Mouse (Mus musculus) liver, postnatal 0 days (tissue): ENCODE measurements at regions not wholly inside any gene's neighbourhood (a gene's known extent, or its start where the extent isn't known, plus 50 kb on each side); places are given as distances from the start of the nearest gene placed in this dataset.
"Not testable (repeated sequence)": the region's sequence is repeated elsewhere in the genome, so short reads cannot be mapped to it uniquely, and the experiment has no call there.

ENCODE experiments used
- ATAC-seq: fragments of 200-750 bp; cut with Nextera tagmentation; 2 replicates; pipeline ENCODE4 v1.8.0; 2017; ENCODE audit warnings: mild to moderate bottlenecking, moderate library complexity
- DNase-seq: peaks from one replicate; pipeline ENCODE4 v3.0.0-alpha.2; 2016
- H3K27ac ChIP-seq: fragments of 300-500 bp; sonication (generic); 2 replicates; pipeline ENCODE4 v1.5.1; 2014; ENCODE audit warnings: antibody characterized with exemption, moderate library complexity, mild to moderate bottlenecking, low read depth
- H3K27me3 ChIP-seq: fragments of 300-500 bp; sonication (generic); 2 replicates; pipeline ENCODE4 v1.6.1; 2014; ENCODE audit warnings: low read length, control low read depth, mixed read lengths; ENCODE audit not compliant: insufficient read depth
- H3K36me3 ChIP-seq: fragments of 300-500 bp; sonication (generic); replicated peaks from 2 replicates; pipeline ENCODE4 v1.6.1; 2014; ENCODE audit warnings: mild to moderate bottlenecking, control low read depth, low read length, moderate library complexity, mixed read lengths; ENCODE audit not compliant: insufficient read depth
- H3K4me1 ChIP-seq: fragments of 300-500 bp; sonication (generic); 2 replicates; pipeline ENCODE4 v1.6.1; 2014; ENCODE audit warnings: antibody characterized with exemption, mild to moderate bottlenecking, control low read depth; ENCODE audit not compliant: insufficient read depth
- H3K4me2 ChIP-seq: fragments of 300-500 bp; sonication (generic); 2 replicates; pipeline ENCODE4 v1.6.1; 2014; ENCODE audit warnings: low read depth, mild to moderate bottlenecking, low read length, moderate library complexity, mixed read lengths
- H3K4me3 ChIP-seq: fragments of 300-500 bp; sonication (generic); 2 replicates; pipeline ENCODE4 v1.5.1; 2014; ENCODE audit warnings: low read depth, low read length
- H3K9ac ChIP-seq: fragments of 300-500 bp; sonication (generic); replicated peaks from 2 replicates; pipeline ENCODE4 v1.6.1; 2014; ENCODE audit warnings: mild to moderate bottlenecking, moderate library complexity
- H3K9me3 ChIP-seq: fragments of 300-500 bp; sonication (generic); 2 replicates; pipeline ENCODE4 v1.6.1; 2016; ENCODE audit warnings: mild to moderate bottlenecking, control low read depth, low read length, mixed read lengths
- CTCF ChIP-seq: sonication (generic); IDR thresholded peaks from 2 replicates; pipeline ENCODE4 v1.5.1; 2016; ENCODE audit warnings: antibody characterized with exemption, low read depth
- EP300 ChIP-seq: IDR thresholded peaks from 2 replicates; pipeline ENCODE4 v1.6.1; 2016; ENCODE audit warnings: antibody characterized with exemption, low read depth, mild to moderate bottlenecking
- WGBS: fragments of 180-500 bp; shearing (Covaris S2); extraction: QIAGEN DNeasy Blood & Tissue Kit; methylation state at CpG from one replicate; pipeline ENCODE4 v1.1.7; 2014; ENCODE audit not compliant: insufficient replicate concordance; 5-methylcytosine and 5-hydroxymethylcytosine counted together

DNA sequence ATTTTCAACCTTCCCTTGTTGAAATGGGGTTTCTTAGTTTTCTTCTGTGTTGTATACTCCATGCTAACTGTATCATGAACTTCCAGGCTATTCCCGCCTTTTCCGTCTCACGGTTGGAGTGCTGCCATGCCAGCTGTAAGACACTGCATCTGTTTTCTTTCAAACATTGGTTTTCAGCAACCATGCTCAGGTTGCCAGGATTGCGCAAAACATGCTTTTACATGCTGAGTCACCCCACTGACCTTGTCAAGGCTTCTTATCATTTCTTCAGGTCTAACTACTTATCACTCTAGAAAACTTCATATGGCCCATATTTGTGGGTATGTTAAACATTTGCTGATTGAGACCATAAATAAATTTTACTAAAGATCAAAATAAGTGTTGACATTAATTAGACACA, 551.2 kb downstream of the Tlr4 start:
- ATAC-seq (no peak), DNase-seq (no peak)
- Histone ChIP-seq H3K9me3 (no peaks in the 10 kb centered on the region), H3K9ac (no peak overlapping the region), H3K27ac (no peak overlapping the region), H3K4me1 (no peaks in the 10 kb centered on the region), H3K4me2 (no peak overlapping the region), H3K27me3 (no peaks in the 10 kb centered on the region), H3K4me3 (no peak overlapping the region), H3K36me3 (no peaks in the 10 kb centered on the region)
- 84% methylated on average over 4 of the region's 4 CpGs for WGBS
- TF ChIP-seq CTCF, result no peak
- TF ChIP-seq EP300, result no peak

DNA sequence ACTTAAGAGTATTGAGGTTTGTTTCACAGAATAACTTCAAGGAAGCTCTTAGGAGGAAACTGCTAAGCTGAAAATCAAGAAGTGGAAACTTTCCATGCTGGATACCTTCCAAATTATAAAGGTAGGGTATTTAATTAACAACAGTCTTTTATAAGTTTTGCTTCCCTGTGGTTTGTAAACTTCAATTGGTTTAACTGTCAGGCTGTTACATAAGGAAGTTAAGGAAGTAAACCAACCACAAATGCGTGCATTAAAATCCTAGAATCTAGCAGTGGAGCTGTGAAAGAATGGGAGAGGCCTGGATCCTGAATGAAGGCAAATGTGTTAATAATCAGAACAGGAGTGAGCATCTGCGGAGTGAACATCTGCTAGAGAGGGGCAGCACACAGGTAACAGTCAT, 560.5 kb downstream of the Tlr4 start:
- no peak for DNase-seq

GRCm38 (mm10) chr4:67402977-67403376, 575.6 kb downstream of the Tlr4 start:
- Histone ChIP-seq H3K9me3 (no peaks in the 10 kb centered on the region), H3K4me1 (no peaks in the 10 kb centered on the region), H3K27me3 (no peaks in the 10 kb centered on the region), H3K4me3 (no peak overlapping the region), H3K27ac (no peak overlapping the region), H3K9ac (no peak overlapping the region), H3K36me3 (no peaks in the 10 kb centered on the region), H3K4me2 (no peak overlapping the region)
- TF ChIP-seq CTCF (no peak), EP300 (no peak)
- ATAC-seq (no peak), DNase-seq (no peak)
- WGBS, result 76% methylated on average over 4 of the region's 4 CpGs

More for the DNA sequence above, 560.5 kb downstream of the Tlr4 start:
- Histone ChIP-seq H3K4me1 (no peaks in the 10 kb centered on the region), H3K36me3 (no peaks in the 10 kb centered on the region), H3K4me3 (no peak overlapping the region), H3K9ac (no peak overlapping the region), H3K27ac (no peak overlapping the region), H3K9me3 (no peaks in the 10 kb centered on the region), H3K27me3 (no peaks in the 10 kb centered on the region), H3K4me2 (no peak overlapping the region)
- ATAC-seq, result no peak
- TF ChIP-seq CTCF, result no peak
- no peak for TF ChIP-seq EP300
- WGBS, result 61% methylated on average over 2 of the region's 2 CpGs

- H3K36me3 ChIP-seq, result no peaks in the 10 kb centered on the region
Measured at GRCm38 (mm10) chr4:67424064-67424463, 596.7 kb downstream of the Tlr4 start.

DNA sequence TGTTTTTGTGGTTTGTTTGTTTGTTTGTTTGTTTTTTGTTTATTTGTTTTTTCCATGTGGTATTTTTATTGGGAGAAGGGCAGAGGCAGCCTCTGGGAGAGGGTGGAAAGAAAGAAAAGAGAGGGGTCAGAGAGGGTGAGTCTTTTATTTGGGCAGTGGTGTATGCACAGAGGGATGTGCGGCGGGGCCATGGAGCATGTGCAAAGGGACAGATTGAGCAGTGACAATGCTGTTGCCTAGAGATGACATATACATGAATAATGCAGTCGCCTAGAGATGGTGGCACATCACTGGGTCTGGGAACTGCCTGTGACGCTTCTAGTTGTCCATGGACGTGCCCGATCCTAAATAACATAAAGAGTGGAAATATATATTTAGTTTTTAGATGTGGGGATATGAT, 598.3 kb downstream of the Tlr4 start:
- Histone ChIP-seq H3K4me1 (no peaks in the 10 kb centered on the region), H3K4me3 (no peak overlapping the region), H3K27me3 (no peaks in the 10 kb centered on the region), H3K9me3 (no peaks in the 10 kb centered on the region), H3K4me2 (no peak overlapping the region), H3K36me3 (no peaks in the 10 kb centered on the region), H3K27ac (no peak overlapping the region), H3K9ac (no peak overlapping the region)
- WGBS, result 80% methylated on average over 6 of the region's 6 CpGs
- ATAC-seq (no peak), DNase-seq (no peak)
- TF ChIP-seq EP300, result no peak
- no peak for TF ChIP-seq CTCF

More at GRCm38 (mm10) chr4:67424064-67424463, 596.7 kb downstream of the Tlr4 start:
- Histone ChIP-seq H3K4me1 (no peaks in the 10 kb centered on the region), H3K27me3 (no peaks in the 10 kb centered on the region), H3K9me3 (no peaks in the 10 kb centered on the region), H3K27ac (no peak overlapping the region), H3K9ac (no peak overlapping the region), H3K4me2 (no peak overlapping the region), H3K4me3 (no peak overlapping the region)
- no peak for TF ChIP-seq EP300
- TF ChIP-seq CTCF, result no peak
- DNase-seq, result no peak
- no peak for ATAC-seq
- WGBS, result 74% methylated on average over 1 of the region's 1 CpGs

DNA sequence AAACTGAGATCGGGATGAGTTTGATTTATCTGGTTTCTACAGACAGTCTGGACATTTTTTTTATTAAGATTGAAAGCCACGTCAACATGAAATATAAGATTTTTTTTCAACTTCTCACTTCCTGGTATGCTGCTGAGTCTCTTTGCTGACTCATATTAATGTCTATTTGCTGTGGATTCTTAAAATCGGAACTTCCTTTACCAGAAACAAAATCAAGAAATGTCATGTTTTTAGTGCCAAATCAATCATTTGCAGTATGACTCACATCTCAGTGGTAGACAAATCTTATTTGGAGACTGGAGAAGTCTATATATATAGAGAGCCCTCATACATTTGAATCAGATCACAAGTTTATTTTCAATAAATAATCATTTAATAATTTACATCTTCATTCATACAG, 620.5 kb downstream of the Tlr4 start:
- H3K27ac ChIP-seq, result no peak overlapping the region
- no peak for ATAC-seq
- WGBS, result 62% methylated on average over 3 of the region's 3 CpGs
- H3K4me3 ChIP-seq, result no peak overlapping the region
- H3K4me1 ChIP-seq, result no peaks in the 10 kb centered on the region
- H3K27me3 ChIP-seq, result no peaks in the 10 kb centered on the region
- no peaks in the 10 kb centered on the region for H3K9me3 ChIP-seq
- TF ChIP-seq CTCF (no peak), EP300 (no peak)
- no peak for DNase-seq
- H3K4me2 ChIP-seq, result no peak overlapping the region
- H3K9ac ChIP-seq, result no peak overlapping the region
- no peaks in the 10 kb centered on the region for H3K36me3 ChIP-seq

- H3K27ac ChIP-seq, ATAC-seq, H3K4me3 ChIP-seq, H3K9ac ChIP-seq, H3K36me3 ChIP-seq, DNase-seq, H3K4me2 ChIP-seq, H3K9me3 ChIP-seq, H3K4me1 ChIP-seq, H3K27me3 ChIP-seq: not testable (repeated sequence)
- 88% methylated on average over 2 of the region's 2 CpGs for WGBS
Measured at GRCm38 (mm10) chr4:67459871-67460270, 632.5 kb downstream of the Tlr4 start.
